Mouse (Mus musculus): ENCODE data around the gene Atp2a3.
A peak's percentile ranks its signal among the peaks of the same experiment; 100 is the strongest.

Gene Atp2a3

GRCm38 (mm10) chr11:72961072-72961980, at the start of gene Atp2a3:
Atp2a3 (plus strand) TSS chr11:72961169.
- peak; percentile 88 to 93 for DNase-seq

GRCm38 (mm10) chr11:72917299-72917996, 43.5 kb upstream of the Atp2a3 start:
- DNase-seq: no peak

- DNase-seq: no peak
Measured at GRCm38 (mm10) chr11:72923116-72923515, 37.9 kb upstream of the Atp2a3 start.

GRCm38 (mm10) chr11:72924458-72924857, 36.5 kb upstream of the Atp2a3 start:
- DNase-seq: no peak

- DNase-seq: no peak
Measured at GRCm38 (mm10) chr11:72925067-72925466, 35.9 kb upstream of the Atp2a3 start.

GRCm38 (mm10) chr11:72926226-72926890, 34.6 kb upstream of the Atp2a3 start:
- DNase-seq: peak; percentile 24 to 33

- DNase-seq: no peak
Measured at GRCm38 (mm10) chr11:72928516-72928915, 32.5 kb upstream of the Atp2a3 start.

- no peak for DNase-seq
Measured at GRCm38 (mm10) chr11:72940208-72941143, 20.5 kb upstream of the Atp2a3 start.

- no peak for DNase-seq
Measured at GRCm38 (mm10) chr11:72944996-72945793, 15.8 kb upstream of the Atp2a3 start.

- DNase-seq: no peak
Measured at GRCm38 (mm10) chr11:72945875-72946559, 15.0 kb upstream of the Atp2a3 start.

GRCm38 (mm10) chr11:72946560-72947119, 14.3 kb upstream of the Atp2a3 start:
- no peak for DNase-seq

- no peak for DNase-seq
Measured at GRCm38 (mm10) chr11:72947840-72948239, 13.1 kb upstream of the Atp2a3 start.

- DNase-seq: no peak
Measured at GRCm38 (mm10) chr11:72948254-72948653, 12.7 kb upstream of the Atp2a3 start.

- no peak for DNase-seq
Measured at GRCm38 (mm10) chr11:72951137-72952000, 9.6 kb upstream of the Atp2a3 start.

- DNase-seq: no peak
Measured at GRCm38 (mm10) chr11:72952226-72952625, 8.7 kb upstream of the Atp2a3 start.

GRCm38 (mm10) chr11:72952697-72953096, 8.3 kb upstream of the Atp2a3 start:
- no peak for DNase-seq

- DNase-seq: no peak
Measured at GRCm38 (mm10) chr11:72953116-72953439, 7.9 kb upstream of the Atp2a3 start.

- peak in 1 of 2 experiments; percentile 43 for DNase-seq
Measured at GRCm38 (mm10) chr11:72953440-72954151, 7.4 kb upstream of the Atp2a3 start.

- no peak for DNase-seq
Measured at GRCm38 (mm10) chr11:72954216-72954615, 6.8 kb upstream of the Atp2a3 start.

All from thymus, adult 18-20 months (tissue).